Mouse (Mus musculus): ENCODE measurements around the gene Parp3.
"Not testable (repeated sequence)": the region's sequence is repeated elsewhere in the genome, so short reads cannot be mapped to it uniquely, and the experiment has no call there.

Parp3 gene

GRCm38 (mm10) chr9:106476924-106477484 lies at the start of gene Parp3:
TSS of gene Parp3 (minus strand) at chr9:106476949.
- DNase-seq, result peak; percentile 100

GRCm38 (mm10) chr9:106519909-106520308 lies 43.2 kb upstream of the Parp3 start:
- no peak for DNase-seq

- DNase-seq, result no peak
These were observed 42.7 kb upstream of the Parp3 start for GRCm38 (mm10) chr9:106519433-106519832.

GRCm38 (mm10) chr9:106514273-106514672 lies 37.5 kb upstream of the Parp3 start, which contains the start of gene Iqcf5:
TSS of gene Iqcf5 (plus strand) at chr9:106514573.
- no peak for DNase-seq

- no peak for DNase-seq
These were observed 36.8 kb upstream of the Parp3 start for GRCm38 (mm10) chr9:106513566-106513965.

GRCm38 (mm10) chr9:106512729-106513450 lies 36.1 kb upstream of the Parp3 start:
- DNase-seq, result peak; percentile 36

GRCm38 (mm10) chr9:106509356-106509755 lies 32.6 kb upstream of the Parp3 start:
- no peak for DNase-seq

- no peak for DNase-seq
These were observed 27.5 kb upstream of the Parp3 start for GRCm38 (mm10) chr9:106504246-106504645.

GRCm38 (mm10) chr9:106501846-106502245 lies 25.1 kb upstream of the Parp3 start:
- DNase-seq, result no peak

- no peak for DNase-seq
These were observed 22.9 kb upstream of the Parp3 start, which contains the start of gene Iqcf1 for GRCm38 (mm10) chr9:106499667-106500066. TSS of gene Iqcf1 (plus strand) at chr9:106499967.

- DNase-seq, result not testable (repeated sequence)
These were observed 10.9 kb upstream of the Parp3 start for GRCm38 (mm10) chr9:106487602-106488001.

- DNase-seq, result no peak
These were observed 8.3 kb upstream of the Parp3 start for GRCm38 (mm10) chr9:106485076-106485475.

GRCm38 (mm10) chr9:106483606-106484005 lies 6.9 kb upstream of the Parp3 start:
- DNase-seq, result no peak

GRCm38 (mm10) chr9:106483136-106483535 lies 6.4 kb upstream of the Parp3 start:
- no peak for DNase-seq

GRCm38 (mm10) chr9:106482578-106483115 lies 5.9 kb upstream of the Parp3 start:
- no peak for DNase-seq

GRCm38 (mm10) chr9:106481676-106482075 lies 4.9 kb upstream of the Parp3 start:
- DNase-seq, result no peak

GRCm38 (mm10) chr9:106481075-106481474 lies 4.3 kb upstream of the Parp3 start:
- DNase-seq, result no peak

- DNase-seq, result no peak
These were observed 3.8 kb upstream of the Parp3 start for GRCm38 (mm10) chr9:106480541-106480940.

GRCm38 (mm10) chr9:106478101-106478500 lies 1.4 kb upstream of the Parp3 start:
- no peak for DNase-seq

GRCm38 (mm10) chr9:106477649-106478048 lies 900 bp upstream of the Parp3 start:
- no peak for DNase-seq

- DNase-seq, result peak; percentile 84
These were observed 486 bp downstream of the Parp3 start for GRCm38 (mm10) chr9:106476002-106476923.

GRCm38 (mm10) chr9:106475663-106476001 lies 1.1 kb downstream of the Parp3 start, which contains the start of gene Rrp9:
TSS of gene Rrp9 (plus strand) at chr9:106475963.
- no peak for DNase-seq

GRCm38 (mm10) chr9:106475046-106475445 lies 1.7 kb downstream of the Parp3 start:
- DNase-seq, result peak; percentile 60

Measured in lung, postnatal 36 days (tissue).